Mouse (Mus musculus): ENCODE results near the gene Ly6g6d. TPM values are rescaled to one million over a fixed set of nuclear protein-coding genes. Genes with fewer than 3 reads are reported as not detected.

Ly6g6d gene
- total and polyA plus RNA-seq, 3 experiments: 2.0 TPM; not detected in 2

- DNase-seq (ENCODE audit: low spot score) (no peak), ATAC-seq (ENCODE audit: extremely low read depth, insufficient number of reproducible peaks, low FRiP score, poor library complexity, severe bottlenecking) (no peak)
- TF ChIP-seq GATA2 (IDR thresholded peaks at IDR 0.05; ENCODE audit: borderline replicate concordance, low read depth, low read length): no peak
- H3K4me1 ChIP-seq (ENCODE audit: insufficient read depth, low read depth, low read length): peaks cover 67% of the 10 kb centered on the region
- H3K27me3 ChIP-seq (ENCODE audit: insufficient read depth, low read length): no peaks in the 10 kb centered on the region
- no peaks in the 10 kb centered on the region for H3K9me3 ChIP-seq (replicated peaks)
- no peak overlapping the region for H3K4me3 ChIP-seq (ENCODE audit: low read depth, low read length)
- peaks cover 75% of the 10 kb centered on the region for H3K36me3 ChIP-seq (replicated peaks)
Measured at GRCm38 (mm10) chr17:35092403-35093198, 14.7 kb upstream of the Ly6g6d start.

DNA sequence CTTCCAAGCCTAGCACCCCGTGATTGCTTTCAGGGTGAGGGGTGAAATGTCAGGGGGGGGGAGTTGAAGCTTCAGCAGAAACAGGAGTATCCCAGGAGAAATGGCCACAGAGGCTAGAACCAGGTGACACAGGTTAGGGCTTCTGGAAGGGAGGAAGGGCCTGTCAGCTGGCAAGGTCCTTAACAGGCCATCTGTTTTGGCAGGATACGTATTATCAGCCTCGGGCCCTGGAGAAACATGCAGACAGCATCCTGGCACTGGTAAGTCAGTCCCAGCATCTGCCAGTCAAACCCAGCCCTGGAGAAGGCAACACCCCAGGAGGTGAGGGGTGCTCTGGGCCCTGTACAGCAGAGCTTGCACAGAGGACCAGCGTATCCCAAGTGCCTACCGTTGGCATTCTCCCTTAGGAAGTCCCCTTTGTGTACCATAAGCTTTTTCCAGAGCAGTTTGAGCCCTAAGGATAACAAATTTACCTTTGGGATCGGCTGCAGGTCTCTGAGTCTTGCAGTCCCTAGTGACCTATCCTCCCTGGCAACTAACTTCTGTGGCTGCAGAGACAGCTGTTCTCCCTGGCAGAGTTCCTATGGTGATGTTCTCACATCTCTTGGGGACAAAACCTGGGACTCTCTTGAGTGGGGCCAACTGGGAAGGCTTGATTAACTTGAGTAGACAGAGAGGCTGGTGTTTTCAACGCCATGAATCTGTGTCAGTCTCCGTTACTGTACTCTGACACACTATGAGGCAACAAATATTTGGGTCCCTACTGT lies 12.5 kb upstream of the Ly6g6d start:
- no peaks in the 10 kb centered on the region for H3K9me3 ChIP-seq (replicated peaks)
- H3K27me3 ChIP-seq (ENCODE audit: insufficient read depth, low read length): no peaks in the 10 kb centered on the region
- no peak for ATAC-seq (ENCODE audit: extremely low read depth, insufficient number of reproducible peaks, low FRiP score, poor library complexity, severe bottlenecking)
- TF ChIP-seq GATA1 (IDR thresholded peaks at IDR 0.05; ENCODE audit: borderline replicate concordance, low read length) (no peak), GATA2 (IDR thresholded peaks at IDR 0.05; ENCODE audit: borderline replicate concordance, low read depth, low read length) (no peak), TAL1 (conservative IDR thresholded peaks at IDR 0.05; ENCODE audit: low read depth, low read length) (no peak), POLR2AphosphoS5 (IDR thresholded peaks at IDR 0.05; ENCODE audit: insufficient replicate concordance, low read depth, low read length) (no peak), CTCF (IDR thresholded peaks at IDR 0.05; ENCODE audit: low read depth, low read length) (no peak)
- H3K4me3 ChIP-seq (ENCODE audit: low read depth, low read length): peak overlapping the region; percentile 81
- H3K4me1 ChIP-seq (ENCODE audit: insufficient read depth, low read depth, low read length): peaks cover 61% of the 10 kb centered on the region
- no peak for DNase-seq (ENCODE audit: low spot score)
- H3K36me3 ChIP-seq (replicated peaks): peaks cover 53% of the 10 kb centered on the region

- H3K27me3 ChIP-seq (ENCODE audit: insufficient read depth, low read length): no peaks in the 10 kb centered on the region
- TF ChIP-seq GATA2 (IDR thresholded peaks at IDR 0.05; ENCODE audit: borderline replicate concordance, low read depth, low read length) (no peak), CTCF (IDR thresholded peaks at IDR 0.05; ENCODE audit: low read depth, low read length) (no peak), GATA1 (IDR thresholded peaks at IDR 0.05; ENCODE audit: borderline replicate concordance, low read length) (no peak), POLR2AphosphoS5 (IDR thresholded peaks at IDR 0.05; ENCODE audit: insufficient replicate concordance, low read depth, low read length) (no peak), TAL1 (conservative IDR thresholded peaks at IDR 0.05; ENCODE audit: low read depth, low read length) (no peak)
- DNase-seq (ENCODE audit: low spot score) (peak; percentile 82), ATAC-seq (ENCODE audit: extremely low read depth, insufficient number of reproducible peaks, low FRiP score, poor library complexity, severe bottlenecking) (peak; percentile 77)
- peaks cover 40% of the 10 kb centered on the region for H3K36me3 ChIP-seq (replicated peaks)
- H3K9me3 ChIP-seq (replicated peaks): no peaks in the 10 kb centered on the region
- H3K4me1 ChIP-seq (ENCODE audit: insufficient read depth, low read depth, low read length): peaks cover 64% of the 10 kb centered on the region
- peak within 1 kb of the TSS; percentile 81 for H3K4me3 ChIP-seq (ENCODE audit: low read depth, low read length)
Measured at GRCm38 (mm10) chr17:35088825-35089644, 11.2 kb upstream of the Ly6g6d start, which contains the start of gene Abhd16a. Abhd16a (plus strand) TSS chr17:35089263.

- ATAC-seq (ENCODE audit: extremely low read depth, insufficient number of reproducible peaks, low FRiP score, poor library complexity, severe bottlenecking): no peak
- H3K27me3 ChIP-seq (ENCODE audit: insufficient read depth, low read length): no peaks in the 10 kb centered on the region
- no peak for TF ChIP-seq CTCF (IDR thresholded peaks at IDR 0.05; ENCODE audit: low read depth, low read length)
- no peak for TF ChIP-seq GATA1 (IDR thresholded peaks at IDR 0.05; ENCODE audit: borderline replicate concordance, low read length)
- TF ChIP-seq TAL1 (conservative IDR thresholded peaks at IDR 0.05; ENCODE audit: low read depth, low read length): no peak
- no peak for DNase-seq (ENCODE audit: low spot score)
- H3K4me3 ChIP-seq (ENCODE audit: low read depth, low read length): no peak overlapping the region
- peaks cover 31% of the 10 kb centered on the region for H3K36me3 ChIP-seq (replicated peaks)
- H3K9me3 ChIP-seq (replicated peaks): no peaks in the 10 kb centered on the region
- H3K4me1 ChIP-seq (ENCODE audit: insufficient read depth, low read depth, low read length): peaks cover 66% of the 10 kb centered on the region
Measured at GRCm38 (mm10) chr17:35088151-35088550, 10.3 kb upstream of the Ly6g6d start.

DNA sequence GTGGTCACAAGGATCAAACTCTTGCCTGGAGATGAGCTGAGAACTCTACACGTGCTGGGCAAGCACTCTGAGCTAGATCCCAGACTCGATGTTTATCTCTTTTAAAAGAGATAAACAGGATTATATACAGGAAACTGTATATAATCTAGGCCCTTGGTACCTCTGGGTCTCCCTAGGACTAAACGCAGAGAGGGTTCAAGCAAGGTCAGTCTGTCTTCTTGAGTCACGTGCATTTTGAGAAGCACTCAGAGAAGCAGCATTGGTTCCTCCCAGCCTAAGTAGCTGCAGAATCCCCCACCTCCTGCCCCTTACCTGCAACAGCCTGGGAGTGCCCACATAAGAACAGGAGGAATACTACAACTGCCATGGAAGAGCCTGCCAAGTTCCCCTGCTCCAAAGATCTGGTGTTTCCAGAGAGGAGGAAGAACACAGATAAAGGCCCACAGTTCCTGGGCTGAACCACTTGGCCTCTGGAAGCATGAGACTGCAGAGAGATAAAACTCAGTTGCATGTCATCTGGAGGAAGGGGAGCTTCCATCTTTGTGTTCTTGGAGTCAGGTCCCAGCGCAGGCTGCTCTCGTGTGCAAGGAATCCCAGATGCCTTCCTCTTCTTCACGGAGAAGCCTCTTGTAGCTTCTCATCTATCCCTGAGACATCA lies 7.5 kb upstream of the Ly6g6d start, which contains the start of gene Ly6g6f:
Gene Ly6g6f (minus strand): TSS at position 403 of the 658 bp plus-strand sequence.
- peaks cover 3% of the 10 kb centered on the region for H3K36me3 ChIP-seq (replicated peaks)
- no peaks in the 10 kb centered on the region for H3K9me3 ChIP-seq (replicated peaks)
- peak; percentile 38; the same call in 1 of the 2 replicates for ATAC-seq (ENCODE audit: extremely low read depth, insufficient number of reproducible peaks, low FRiP score, poor library complexity, severe bottlenecking)
- DNase-seq (ENCODE audit: low spot score): no peak
- no peak for TF ChIP-seq GATA2 (IDR thresholded peaks at IDR 0.05; ENCODE audit: borderline replicate concordance, low read depth, low read length)
- no peak for TF ChIP-seq CTCF (IDR thresholded peaks at IDR 0.05; ENCODE audit: low read depth, low read length)
- no peak for TF ChIP-seq GATA1 (IDR thresholded peaks at IDR 0.05; ENCODE audit: borderline replicate concordance, low read length)
- TF ChIP-seq POLR2AphosphoS5 (IDR thresholded peaks at IDR 0.05; ENCODE audit: insufficient replicate concordance, low read depth, low read length): no peak
- TF ChIP-seq TAL1 (conservative IDR thresholded peaks at IDR 0.05; ENCODE audit: low read depth, low read length): no peak
- no peak within 1 kb of the TSS for H3K4me3 ChIP-seq (ENCODE audit: low read depth, low read length)
- H3K4me1 ChIP-seq (ENCODE audit: insufficient read depth, low read depth, low read length): peaks cover 64% of the 10 kb centered on the region
- H3K27me3 ChIP-seq (ENCODE audit: insufficient read depth, low read length): no peaks in the 10 kb centered on the region

Measured in G1E (cell line).